Mouse (Mus musculus) gastrocnemius, adult 2 months (tissue): ENCODE measurements around the gene Duox1. TPM values are rescaled to one million over a fixed set of nuclear protein-coding genes. Genes with fewer than 3 reads are reported as not detected.

Source experiments
- DNase-seq: peaks from one replicate; pipeline ENCODE4 v3.0.0; 2022
- H3K27ac ChIP-seq: fragments of 200-600 bp; 2 replicates; pipeline ENCODE4 v1.8.1; 2022; ENCODE audit warnings: mild to moderate bottlenecking
- H3K4me3 ChIP-seq: fragments of 200-600 bp; 2 replicates; pipeline ENCODE4 v1.8.1; 2022; ENCODE audit warnings: mild to moderate bottlenecking, moderate library complexity
- CTCF ChIP-seq: fragments of 200-600 bp; IDR thresholded peaks from 2 replicates; pipeline ENCODE4 v1.8.1; 2022; ENCODE audit warnings: antibody characterized with exemption, mild to moderate bottlenecking, moderate library complexity
- intact Hi-C: fragments of 180-260 bp; cut with DNase I; formaldehyde crosslinking; loops from one replicate; pipeline ENCODE4 v1.15.1; 2025
- total RNA-seq, 2 experiments: library from RNA; stranded (reverse); gene quantifications; 2 replicates each; pipeline ENCODE4 v1.2.3; 2021

Duox1 gene
- total RNA-seq, 2 experiments from 2014 or later: 0.43 to 0.73 TPM

- no peak for TF ChIP-seq CTCF
- intact Hi-C loops: no loop called here
- Histone ChIP-seq H3K4me3 (no peak overlapping the region), H3K27ac (no peak overlapping the region)
- no peak for DNase-seq
Observed at GRCm38 (mm10) chr2:122396150-122396549, 80.7 kb downstream of the Duox1 start.

Other genes with a start within 250 kb of the Duox1 start
- gene Spg11, start 197.3 kb upstream of the Duox1 start, total RNA-seq: 1 to 10 TPM; 5.7 to 6.3 TPM
- 10 to 100 TPM; 60.6 to 85.4 TPM for gene B2m, start 168.0 kb upstream of the Duox1 start, total RNA-seq
- gene Trim69, start 155.0 kb upstream of the Duox1 start, total RNA-seq: not detected
- gene Patl2, start 129.5 kb upstream of the Duox1 start, total RNA-seq: not detected
- gene Terb2, start 129.4 kb upstream of the Duox1 start, total RNA-seq: not detected
- 10 to 100 TPM; 50.5 to 71.2 TPM for gene Sord, start 80.9 kb upstream of the Duox1 start, total RNA-seq
- gene Duox2, start 17.2 kb upstream of the Duox1 start, total RNA-seq: under 1 TPM; 0.06 to 0.13 TPM
- gene Duoxa2, start 16.8 kb upstream of the Duox1 start, total RNA-seq: not detected
- under 1 TPM; 0.28 to 0.95 TPM for gene Duoxa1, start 1.9 kb upstream of the Duox1 start, total RNA-seq
- gene Shf, start 53.5 kb downstream of the Duox1 start, total RNA-seq: 1 to 10 TPM; 2.1 to 2.9 TPM
- 1 to 10 TPM; 5.6 to 9.9 TPM for gene Slc28a2, start 110.8 kb downstream of the Duox1 start, total RNA-seq
- gene Gm14085, start 169.3 kb downstream of the Duox1 start, total RNA-seq: under 1 TPM; 0.08 to 0.20 TPM